Mouse (Mus musculus) forebrain, embryonic 12.5 days (tissue): Measurements from ENCODE around the gene Tmem200a. TPM values are rescaled to one million over a fixed set of nuclear protein-coding genes. Genes with fewer than 3 reads are reported as not detected.

Source experiments
- polyA plus RNA-seq: library from polyadenylated mRNA; unstranded; fragments of >200 nt; fragmentation: Nextera tagmentation; extraction: Ambion mirVana; gene quantifications from 2 replicates; pipeline ENCODE4 v1.2.1, GENCODE M21; 2016

Tmem200a gene
- polyA plus RNA-seq, 1 experiment from 2014 or later: 19.5 TPM

Other genes starting within 250 kb of the Tmem200a start
- 0.28 and 0.78 TPM in 2 replicates for gene Gm9767, start 797 bp downstream of the Tmem200a start, polyA plus RNA-seq
- 19.9 and 20.3 TPM in 2 replicates for gene Samd3, start 150.7 kb upstream of the Tmem200a start, polyA plus RNA-seq